Mouse (Mus musculus) kidney, embryonic 14.5 days (tissue): ENCODE results near the gene Galc. TPM values are rescaled to one million over a fixed set of nuclear protein-coding genes. Genes with fewer than 3 reads are reported as not detected.

Experiments used
- ATAC-seq: fragments of 200-750 bp; cut with Nextera tagmentation; 2 replicates; pipeline ENCODE4 v1.8.0; 2017; ENCODE audit warnings: moderate number of reproducible peaks, mild to moderate bottlenecking, moderate TSS enrichment, moderate library complexity; ENCODE audit not compliant: low FRiP score, low TSS enrichment
- H3K27ac ChIP-seq: fragments of 300-500 bp; sonication (generic); 2 replicates; pipeline ENCODE4 v1.5.1; 2014; ENCODE audit warnings: low read depth, mild to moderate bottlenecking, low read length, moderate library complexity, mixed read lengths
- H3K27me3 ChIP-seq: fragments of 300-500 bp; sonication (generic); 2 replicates; pipeline ENCODE4 v1.6.1; 2014; ENCODE audit warnings: mild to moderate bottlenecking, low read length; ENCODE audit not compliant: control insufficient read depth, insufficient read depth
- H3K36me3 ChIP-seq: fragments of 300-500 bp; sonication (generic); 2 replicates; pipeline ENCODE4 v1.6.1; 2014; ENCODE audit warnings: low read length, mixed read lengths; ENCODE audit not compliant: control insufficient read depth, insufficient read depth
- H3K4me1 ChIP-seq: fragments of 300-500 bp; sonication (generic); 2 replicates; pipeline ENCODE4 v1.6.1; 2014; ENCODE audit warnings: low read length, mixed read lengths; ENCODE audit not compliant: control insufficient read depth, insufficient read depth
- H3K4me2 ChIP-seq: fragments of 300-500 bp; sonication (generic); replicated peaks from 2 replicates; pipeline ENCODE4 v1.6.1; 2014; ENCODE audit warnings: low read depth, mild to moderate bottlenecking, low read length
- H3K4me3 ChIP-seq: fragments of 300-500 bp; sonication (generic); 2 replicates; pipeline ENCODE4 v1.5.1; 2014; ENCODE audit warnings: mild to moderate bottlenecking, low read length
- H3K9ac ChIP-seq: fragments of 300-500 bp; sonication (generic); 2 replicates; pipeline ENCODE4 v1.6.1; 2014; ENCODE audit warnings: low read depth, mild to moderate bottlenecking, low read length, moderate library complexity
- H3K9me3 ChIP-seq: fragments of 300-500 bp; sonication (generic); 2 replicates; pipeline ENCODE4 v1.6.1; 2016; ENCODE audit warnings: low read length; ENCODE audit not compliant: control insufficient read depth
- WGBS: fragments of 180-500 bp; shearing (Covaris S2); extraction: QIAGEN DNeasy Blood & Tissue Kit; methylation state at CpG from one replicate; pipeline ENCODE4 v1.1.7; 2014; 5-methylcytosine and 5-hydroxymethylcytosine counted together
- polyA plus RNA-seq: library from polyadenylated mRNA; unstranded; fragments of >200 nt; fragmentation: Nextera tagmentation; extraction: Ambion mirVana; gene quantifications from 2 replicates; pipeline ENCODE4 v1.2.1, GENCODE M21; 2014

Galc gene
- polyA plus RNA-seq, 1 experiment from 2014 or later: 14.9 TPM

DNA sequence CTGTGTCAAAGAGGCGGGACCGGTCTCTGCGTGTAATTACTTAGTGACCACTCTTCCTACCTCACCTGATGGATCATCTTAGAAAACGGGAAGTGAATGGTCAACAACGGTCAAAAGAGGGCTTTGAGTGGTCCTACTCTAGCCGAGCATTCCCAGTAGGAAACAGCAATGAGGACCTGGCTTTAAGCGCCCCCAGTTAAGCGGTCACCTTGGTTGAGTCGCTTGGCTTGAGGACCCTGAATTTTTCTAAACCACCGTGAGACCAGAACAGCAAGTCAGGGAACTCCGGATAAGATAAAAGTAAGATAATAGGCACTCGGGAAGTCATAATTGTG is 226 bp upstream of the Galc start:
- 0 out of 2 replicates have a peak overlapping the region, but pooled peaks have one; percentile 47 for H3K27ac ChIP-seq
- 0 out of 2 replicates have a peak, but pooled peaks cover 4% of the 10 kb centered on the region for H3K4me1 ChIP-seq
- no peak for ATAC-seq
- no peaks in the 10 kb centered on the region for H3K9me3 ChIP-seq
- H3K4me2 ChIP-seq: peak overlapping the region; percentile 62
- H3K27me3 ChIP-seq: no peaks in the 10 kb centered on the region
- H3K36me3 ChIP-seq: no peaks in the 10 kb centered on the region; the same call in 1 of the 2 replicates
- peak overlapping the region; percentile 96 for H3K9ac ChIP-seq
- H3K4me3 ChIP-seq: peak overlapping the region; percentile 85
- 4% methylated on average over 12 of the region's 12 CpGs for WGBS

DNA sequence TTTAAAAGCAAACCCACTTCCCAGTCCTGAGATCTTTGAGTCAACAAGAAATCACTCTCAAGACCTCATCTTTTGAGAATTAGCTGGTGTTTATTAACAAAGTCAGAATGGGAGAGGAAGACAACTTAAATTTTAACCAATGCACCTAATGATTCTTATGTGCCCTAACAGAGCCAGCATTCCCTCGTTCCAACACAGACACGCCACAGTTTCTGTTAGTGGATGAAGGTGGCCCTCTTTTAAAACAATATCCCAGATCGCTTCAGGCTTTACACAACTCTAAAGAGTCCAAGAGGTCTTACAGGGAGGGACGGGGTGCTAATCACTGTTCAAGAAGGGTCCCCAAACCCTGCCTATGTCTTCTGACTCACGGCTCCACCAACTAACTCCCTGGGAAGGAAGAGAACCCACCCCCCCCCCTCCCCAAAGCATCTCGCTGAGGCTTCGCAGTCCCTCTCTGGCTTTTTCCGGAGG is 851 bp downstream of the Galc start:
- H3K9ac ChIP-seq: peak overlapping the region; percentile 96
- H3K4me2 ChIP-seq: peak overlapping the region; percentile 62
- under 1% methylated on average over 8 of the region's 8 CpGs for WGBS
- H3K9me3 ChIP-seq: no peaks in the 10 kb centered on the region
- peak overlapping the region; percentile 85 for H3K4me3 ChIP-seq
- no peak for ATAC-seq
- H3K36me3 ChIP-seq: no peaks in the 10 kb centered on the region; the same call in 1 of the 2 replicates
- H3K27me3 ChIP-seq: no peaks in the 10 kb centered on the region
- H3K27ac ChIP-seq: peak overlapping the region; percentile 95
- 0 out of 2 replicates have a peak, but pooled peaks cover 4% of the 10 kb centered on the region for H3K4me1 ChIP-seq

DNA sequence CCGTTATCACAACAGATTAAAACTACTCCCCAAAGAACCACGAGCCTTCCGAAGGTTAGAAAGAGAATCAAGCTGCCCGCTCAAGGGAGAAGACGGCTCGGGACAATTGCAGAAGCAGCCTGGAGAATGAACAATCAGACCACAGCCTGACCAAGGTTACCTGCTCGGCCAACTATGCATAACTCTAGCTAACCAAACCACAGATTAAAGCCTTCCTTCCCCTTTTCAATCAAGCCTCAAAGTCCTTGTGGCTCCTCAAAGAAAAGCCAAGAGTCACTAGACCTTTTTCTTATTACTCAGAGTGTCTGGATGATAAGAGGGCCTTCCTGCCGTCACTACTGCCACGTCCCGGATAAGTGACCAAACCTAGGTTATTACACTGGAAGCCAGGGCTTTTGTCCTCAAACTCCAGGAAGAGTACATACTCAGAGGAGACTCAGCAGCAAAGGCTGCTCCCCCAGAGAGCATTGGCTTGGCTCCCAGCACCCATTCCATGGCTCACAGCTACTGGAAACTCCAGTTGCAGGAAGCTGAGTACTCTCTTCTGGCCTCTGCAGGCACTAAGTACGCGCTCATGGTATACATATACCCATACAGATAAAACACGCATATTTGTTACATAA is 3.8 kb downstream of the Galc start:
- H3K4me1 ChIP-seq: 0 out of 2 replicates have a peak, but pooled peaks cover 4% of the 10 kb centered on the region
- H3K27ac ChIP-seq: no peak overlapping the region
- WGBS: 82% methylated on average over 13 of the region's 13 CpGs
- H3K4me2 ChIP-seq: no peak overlapping the region
- H3K9me3 ChIP-seq: no peaks in the 10 kb centered on the region
- no peak overlapping the region for H3K9ac ChIP-seq
- ATAC-seq: no peak
- H3K36me3 ChIP-seq: no peaks in the 10 kb centered on the region; the same call in 1 of the 2 replicates
- H3K4me3 ChIP-seq: no peak overlapping the region
- H3K27me3 ChIP-seq: no peaks in the 10 kb centered on the region

DNA sequence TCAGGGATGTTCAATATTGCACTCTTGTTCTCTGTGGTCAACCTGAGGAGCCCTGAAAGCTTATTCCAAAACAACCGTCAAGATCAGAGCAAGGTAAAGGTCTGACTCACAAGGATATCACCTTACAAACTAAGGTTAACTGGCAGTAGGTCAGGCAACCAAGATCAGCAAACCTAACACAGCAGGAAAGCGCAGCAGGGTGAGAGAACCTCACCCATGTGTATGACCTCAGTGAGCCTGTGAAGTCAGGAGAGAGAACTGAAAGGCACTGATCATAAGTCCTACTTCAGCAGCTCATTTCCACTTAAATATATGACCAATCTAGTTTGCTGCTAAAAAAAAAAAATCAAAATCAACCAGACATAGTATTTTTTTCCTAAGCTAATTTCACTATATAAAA is 6.8 kb downstream of the Galc start:
- Histone ChIP-seq H3K4me3 (no peak overlapping the region), H3K4me2 (no peak overlapping the region), H3K9ac (no peak overlapping the region), H3K9me3 (no peaks in the 10 kb centered on the region), H3K4me1 (0 out of 2 replicates have a peak, but pooled peaks cover under 1% of the 10 kb centered on the region), H3K27ac (no peak overlapping the region), H3K36me3 (no peaks in the 10 kb centered on the region; the same call in 1 of the 2 replicates), H3K27me3 (no peaks in the 10 kb centered on the region)
- ATAC-seq: no peak
- WGBS: 53% methylated on average over 2 of the region's 2 CpGs

DNA sequence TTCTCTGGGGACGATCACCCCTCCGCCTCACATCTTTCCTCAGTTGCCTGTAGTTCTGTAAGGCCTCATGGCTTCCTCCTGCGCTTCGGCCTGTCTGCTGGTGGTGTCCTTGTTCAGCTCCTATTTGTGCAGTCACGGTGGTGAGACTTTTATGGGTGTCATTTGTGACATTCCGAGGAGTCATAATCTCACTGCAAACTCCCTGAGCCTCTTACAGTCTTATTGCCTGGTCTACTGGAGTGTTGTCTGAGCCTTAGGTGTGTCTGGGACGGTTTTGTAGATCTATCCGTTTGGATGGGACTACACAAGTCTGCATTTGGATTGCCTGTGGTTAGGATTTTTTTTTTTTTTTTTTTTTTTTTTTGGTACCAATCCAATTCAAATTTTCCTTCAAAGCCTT is 8.9 kb downstream of the Galc start:
- H3K4me3 ChIP-seq: no peak overlapping the region
- ATAC-seq: no peak; the same call in 1 of the 2 replicates
- H3K4me2 ChIP-seq: no peak overlapping the region
- WGBS: 52% methylated on average over 8 of the region's 8 CpGs
- no peaks in the 10 kb centered on the region; the same call in 1 of the 2 replicates for H3K36me3 ChIP-seq
- H3K4me1 ChIP-seq: no peaks in the 10 kb centered on the region
- H3K27me3 ChIP-seq: no peaks in the 10 kb centered on the region
- no peaks in the 10 kb centered on the region for H3K9me3 ChIP-seq
- H3K9ac ChIP-seq: no peak overlapping the region
- no peak overlapping the region for H3K27ac ChIP-seq

DNA sequence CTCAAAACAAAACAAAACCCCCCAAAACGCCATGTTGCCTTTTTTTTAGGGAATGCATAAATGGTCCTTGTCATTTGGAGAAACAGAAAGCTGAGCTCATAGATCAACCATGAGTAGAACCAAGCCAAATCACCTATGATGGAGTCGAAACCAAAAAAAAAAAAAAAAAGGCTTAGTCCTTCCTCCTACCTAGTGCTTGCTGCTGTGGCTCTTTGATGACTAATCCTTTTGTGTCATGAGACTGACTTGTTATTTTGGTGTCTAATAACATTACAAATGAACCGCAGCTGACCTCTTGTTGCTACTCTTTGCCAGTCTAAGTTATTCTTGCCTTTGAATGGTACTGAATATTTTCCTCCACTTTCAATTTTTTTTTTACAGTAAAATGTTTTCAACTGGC is 9.6 kb downstream of the Galc start:
- 61% methylated on average over 3 of the region's 3 CpGs for WGBS
- Histone ChIP-seq H3K9ac (no peak overlapping the region), H3K27me3 (no peaks in the 10 kb centered on the region), H3K36me3 (no peaks in the 10 kb centered on the region; the same call in 1 of the 2 replicates), H3K4me2 (no peak overlapping the region), H3K27ac (no peak overlapping the region), H3K4me1 (no peaks in the 10 kb centered on the region), H3K9me3 (no peaks in the 10 kb centered on the region), H3K4me3 (no peak overlapping the region)
- no peak for ATAC-seq

DNA sequence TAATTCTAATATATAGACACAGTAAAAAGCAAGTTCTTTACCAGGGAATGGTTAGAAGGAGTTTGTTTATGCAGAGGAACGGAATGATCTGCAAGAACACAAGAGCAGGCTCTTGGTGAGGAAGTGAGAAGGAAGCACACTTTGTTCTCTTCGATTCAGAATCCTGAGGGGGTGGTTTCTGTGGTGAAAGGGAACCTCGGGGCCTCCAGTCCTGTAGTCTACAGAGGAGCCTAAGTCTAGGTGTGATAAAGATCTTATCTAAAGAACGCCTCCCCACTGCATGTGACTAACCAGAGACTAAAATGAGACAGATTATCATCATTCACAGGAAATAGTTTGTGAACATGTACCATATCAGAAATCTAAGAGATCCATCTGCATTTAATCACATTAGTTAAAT is 12.4 kb downstream of the Galc start:
- no peaks in the 10 kb centered on the region for H3K9me3 ChIP-seq
- H3K27ac ChIP-seq: no peak overlapping the region
- no peak overlapping the region for H3K9ac ChIP-seq
- H3K36me3 ChIP-seq: no peaks in the 10 kb centered on the region; the same call in 1 of the 2 replicates
- no peak overlapping the region for H3K4me3 ChIP-seq
- H3K27me3 ChIP-seq: no peaks in the 10 kb centered on the region
- H3K4me1 ChIP-seq: no peaks in the 10 kb centered on the region
- WGBS: 49% methylated on average over 4 of the region's 4 CpGs
- ATAC-seq: no peak
- H3K4me2 ChIP-seq: no peak overlapping the region

DNA sequence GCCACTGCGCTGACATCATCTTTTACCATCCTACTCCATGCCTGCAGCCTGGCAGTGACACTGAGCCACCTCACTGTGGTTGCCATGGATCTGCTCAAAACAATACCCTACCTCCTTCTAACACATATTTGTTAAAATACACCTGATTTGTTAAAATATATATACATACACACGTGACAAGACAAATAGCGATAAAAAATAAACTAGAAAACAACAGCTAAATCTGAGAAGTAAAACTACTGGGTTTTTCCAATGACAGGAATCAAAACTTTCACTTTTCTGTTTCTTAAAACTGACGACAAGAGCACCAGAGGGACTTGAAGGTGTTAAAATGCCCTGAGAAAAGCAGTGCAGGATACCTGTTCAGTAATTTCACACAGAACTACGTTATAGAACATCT is 14.4 kb downstream of the Galc start:
- Histone ChIP-seq H3K9ac (no peak overlapping the region), H3K4me2 (no peak overlapping the region), H3K4me1 (no peaks in the 10 kb centered on the region), H3K27me3 (no peaks in the 10 kb centered on the region), H3K9me3 (no peaks in the 10 kb centered on the region), H3K36me3 (no peaks in the 10 kb centered on the region), H3K27ac (no peak overlapping the region), H3K4me3 (no peak overlapping the region)
- WGBS: 92% methylated on average over 5 of the region's 5 CpGs
- ATAC-seq: no peak

DNA sequence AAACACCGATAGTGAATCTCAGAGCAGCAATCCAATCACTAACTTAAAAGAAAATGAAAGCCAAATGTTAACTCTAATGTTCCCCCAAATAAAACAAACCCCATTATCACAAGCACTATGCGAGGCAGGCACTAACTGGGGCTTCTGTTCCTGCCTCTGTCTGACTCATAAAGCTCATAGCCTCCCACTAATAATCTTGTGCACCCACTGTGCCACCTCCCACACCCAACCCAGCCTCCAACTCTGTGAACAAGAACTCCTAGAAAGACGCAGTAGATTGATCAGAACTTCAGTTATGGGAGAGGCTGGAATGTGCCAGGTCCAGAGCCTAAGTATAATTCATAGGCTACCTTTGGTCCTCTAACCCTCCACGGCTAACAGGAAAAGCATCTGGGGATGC is 15.1 kb downstream of the Galc start:
- Histone ChIP-seq H3K4me3 (no peak overlapping the region), H3K27ac (no peak overlapping the region), H3K4me1 (no peaks in the 10 kb centered on the region), H3K36me3 (no peaks in the 10 kb centered on the region), H3K9me3 (no peaks in the 10 kb centered on the region), H3K27me3 (no peaks in the 10 kb centered on the region), H3K4me2 (no peak overlapping the region), H3K9ac (no peak overlapping the region)
- WGBS: 80% methylated on average over 4 of the region's 4 CpGs
- ATAC-seq: no peak
